Mouse (Mus musculus) Muller cell, postnatal 12 days (primary cell): ENCODE data around the gene Fscn3.

ENCODE experiments used
- DNase-seq: peaks from one replicate; pipeline ENCODE4 v3.0.0-alpha.2; 2015; ENCODE audit errors: inconsistent ontology term

Gene Fscn3

GRCm38 (mm10) chr6:28486471-28486870 is 58.9 kb downstream of the Fscn3 start:
- no peak for DNase-seq

- DNase-seq: no peak
Observed at GRCm38 (mm10) chr6:28486905-28487304, 59.3 kb downstream of the Fscn3 start.
